Mouse (Mus musculus): ENCODE results near the gene Npepps.
"Not testable (repeated sequence)": the region's sequence is repeated elsewhere in the genome, so short reads cannot be mapped to it uniquely, and the experiment has no call there.

Gene Npepps

DNA sequence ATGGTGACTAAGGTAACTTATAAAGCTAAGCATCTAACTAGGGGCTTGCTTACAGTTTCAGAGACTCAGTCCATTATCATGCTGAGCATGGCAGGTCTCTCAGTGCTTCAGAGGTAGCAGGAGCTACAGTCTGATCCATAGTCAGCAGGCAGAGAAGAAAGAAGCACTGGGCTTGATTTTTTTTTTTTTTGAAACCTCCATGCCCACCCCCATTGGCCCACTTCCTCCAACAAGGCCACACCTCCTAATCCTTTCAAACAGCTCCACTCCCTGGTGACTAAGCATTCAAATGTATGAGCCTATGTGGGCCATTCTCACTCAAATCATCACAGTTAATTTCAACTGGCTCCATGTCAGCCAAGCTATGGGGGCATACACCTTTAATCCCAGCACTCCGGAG lies 12.3 kb upstream of the Npepps start:
- DNase-seq (ENCODE audit: low spot score): no peak

- DNase-seq (ENCODE audit: low spot score): no peak
These were observed 9.1 kb upstream of the Npepps start for GRCm38 (mm10) chr11:97289276-97290230.

- DNase-seq (ENCODE audit: low spot score): no peak
These were observed 7.2 kb upstream of the Npepps start for GRCm38 (mm10) chr11:97287643-97288042.

- DNase-seq (ENCODE audit: low spot score): no peak
These were observed 6.5 kb upstream of the Npepps start for GRCm38 (mm10) chr11:97286973-97287372.

- DNase-seq (ENCODE audit: low spot score): no peak
These were observed 5.7 kb upstream of the Npepps start for GRCm38 (mm10) chr11:97285852-97286775.

GRCm38 (mm10) chr11:97284854-97285253 lies 4.4 kb upstream of the Npepps start:
- no peak for DNase-seq (ENCODE audit: low spot score)

DNA sequence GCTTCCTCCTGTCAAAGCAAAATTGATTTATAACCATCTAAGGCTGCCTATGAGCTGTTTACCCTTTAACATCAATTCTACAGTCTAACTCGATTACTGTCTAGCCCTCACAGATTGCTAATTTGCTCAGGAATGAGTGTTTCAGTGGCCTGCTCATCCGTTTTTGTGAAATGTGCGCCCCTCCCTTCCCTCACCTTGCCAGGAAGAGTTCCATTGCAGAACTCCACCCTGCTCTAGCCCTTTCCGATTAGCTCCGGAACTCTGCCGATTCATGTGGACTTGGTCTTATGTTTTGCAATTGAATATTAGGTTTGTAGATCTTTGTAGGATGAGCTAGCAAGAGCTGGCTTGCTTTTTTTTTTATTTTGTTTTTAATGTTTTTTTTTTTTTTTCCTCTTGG lies 1.7 kb upstream of the Npepps start:
- no peak for DNase-seq (ENCODE audit: low spot score)

GRCm38 (mm10) chr11:97279405-97280215 lies 828 bp downstream of the Npepps start:
- peak; percentile 75 for DNase-seq (ENCODE audit: low spot score)

- DNase-seq (ENCODE audit: low spot score): no peak
These were observed 1.4 kb downstream of the Npepps start for GRCm38 (mm10) chr11:97279040-97279404.

GRCm38 (mm10) chr11:97278456-97278855 lies 2.0 kb downstream of the Npepps start:
- no peak for DNase-seq (ENCODE audit: low spot score)

- no peak for DNase-seq (ENCODE audit: low spot score)
These were observed 3.3 kb downstream of the Npepps start for GRCm38 (mm10) chr11:97277166-97277565.

DNA sequence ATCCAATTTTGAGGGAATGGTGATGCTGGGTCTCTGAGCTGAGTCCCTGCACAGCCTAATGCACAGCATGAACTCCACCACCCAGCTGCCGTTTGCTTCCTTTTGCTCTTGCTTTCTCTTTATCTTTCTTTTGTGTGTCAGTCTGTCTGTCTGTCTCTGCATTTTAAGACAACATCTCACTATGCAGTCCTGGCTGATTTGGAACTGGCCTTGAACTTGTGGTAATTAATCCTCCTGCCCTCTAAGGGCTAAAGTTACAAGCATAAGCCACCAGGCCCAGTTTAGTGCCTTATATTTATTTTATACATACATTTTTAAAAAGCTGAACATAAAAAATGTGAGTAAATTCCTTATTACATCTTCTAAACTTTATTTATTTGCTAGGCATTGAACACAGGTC lies 4.4 kb downstream of the Npepps start:
- DNase-seq (ENCODE audit: low spot score): no peak

DNA sequence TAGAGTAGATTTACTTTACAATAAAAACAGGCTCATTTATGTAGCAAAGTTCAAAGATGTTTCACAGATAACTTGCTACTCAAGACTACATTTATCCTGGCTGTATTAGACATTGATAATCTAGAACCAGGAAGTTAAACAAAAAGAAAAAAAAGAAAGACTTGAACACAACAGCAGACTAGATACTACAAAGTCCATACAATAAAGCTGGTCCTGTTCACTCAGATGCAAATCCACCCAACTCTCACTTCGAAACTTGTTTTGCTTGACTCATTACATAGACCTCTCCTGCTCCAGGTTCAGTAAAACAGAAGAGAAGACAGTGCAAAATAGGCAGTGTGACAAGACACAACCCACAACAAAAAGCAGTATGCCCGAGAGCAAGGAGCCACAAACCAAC lies 5.1 kb downstream of the Npepps start:
- DNase-seq (ENCODE audit: low spot score): no peak

- DNase-seq (ENCODE audit: low spot score): not testable (repeated sequence)
These were observed 5.5 kb downstream of the Npepps start for GRCm38 (mm10) chr11:97274947-97275346.

- DNase-seq (ENCODE audit: low spot score): no peak
These were observed 6.8 kb downstream of the Npepps start for GRCm38 (mm10) chr11:97273613-97274012.

GRCm38 (mm10) chr11:97272835-97273234 lies 7.6 kb downstream of the Npepps start:
- no peak for DNase-seq (ENCODE audit: low spot score)

DNA sequence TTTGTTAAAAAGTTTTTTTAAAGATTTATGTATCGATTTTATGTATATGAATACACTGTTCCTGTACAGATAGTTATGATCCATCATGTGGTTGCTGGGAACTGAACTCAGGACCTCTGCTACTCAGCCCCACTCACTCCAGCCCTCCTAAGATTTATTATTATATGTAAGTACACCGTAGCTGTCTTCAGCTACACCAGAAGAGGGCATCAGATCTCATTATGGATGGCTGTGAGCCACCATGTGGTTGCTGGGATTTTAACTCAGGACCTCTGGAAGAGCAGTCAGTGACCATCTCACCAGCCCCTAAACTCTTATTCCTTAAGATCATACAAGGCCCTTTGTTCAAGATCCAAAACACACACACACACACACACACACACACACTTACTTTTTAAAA lies 10.4 kb downstream of the Npepps start:
- DNase-seq (ENCODE audit: low spot score): not testable (repeated sequence)

DNA sequence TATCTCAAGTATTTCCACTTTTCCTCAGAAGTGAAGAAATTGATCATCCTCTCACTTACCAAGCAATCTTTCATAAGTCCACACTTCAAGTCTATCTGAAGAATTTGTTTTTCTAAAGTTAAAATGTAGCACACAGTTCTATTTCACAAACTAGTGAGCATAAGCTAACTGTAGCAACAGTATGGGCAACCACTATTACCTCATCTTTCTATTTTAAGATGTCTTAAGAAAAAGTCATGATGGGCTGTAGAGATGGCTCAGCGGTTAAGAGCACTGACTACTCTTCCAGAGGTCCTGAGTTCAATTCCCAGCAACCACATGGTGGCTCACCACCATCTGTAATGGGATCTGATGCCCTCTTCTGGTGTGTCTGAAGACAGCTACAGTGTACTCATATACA lies 13.9 kb downstream of the Npepps start:
- not testable (repeated sequence) for DNase-seq (ENCODE audit: low spot score)

DNA sequence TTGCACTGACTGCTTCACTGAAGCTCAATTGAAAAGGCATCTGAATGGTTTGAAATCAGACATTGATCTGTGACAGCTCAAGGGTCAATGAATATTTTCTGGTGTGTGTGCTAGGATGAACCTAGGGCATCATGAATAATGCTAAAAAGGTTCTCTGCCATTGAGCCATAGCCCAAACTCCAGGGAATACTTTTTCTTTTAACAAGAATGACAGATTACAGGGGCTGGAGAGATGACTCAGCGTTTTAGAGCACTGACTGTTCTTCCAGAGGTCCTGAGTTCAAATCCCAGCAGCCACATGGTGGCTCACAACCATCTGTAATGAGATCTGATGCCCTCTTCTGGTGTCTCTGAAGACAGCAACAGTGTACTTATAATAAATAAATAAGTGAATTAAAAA lies 30.8 kb downstream of the Npepps start:
- DNase-seq (ENCODE audit: low spot score): not testable (repeated sequence)

DNA sequence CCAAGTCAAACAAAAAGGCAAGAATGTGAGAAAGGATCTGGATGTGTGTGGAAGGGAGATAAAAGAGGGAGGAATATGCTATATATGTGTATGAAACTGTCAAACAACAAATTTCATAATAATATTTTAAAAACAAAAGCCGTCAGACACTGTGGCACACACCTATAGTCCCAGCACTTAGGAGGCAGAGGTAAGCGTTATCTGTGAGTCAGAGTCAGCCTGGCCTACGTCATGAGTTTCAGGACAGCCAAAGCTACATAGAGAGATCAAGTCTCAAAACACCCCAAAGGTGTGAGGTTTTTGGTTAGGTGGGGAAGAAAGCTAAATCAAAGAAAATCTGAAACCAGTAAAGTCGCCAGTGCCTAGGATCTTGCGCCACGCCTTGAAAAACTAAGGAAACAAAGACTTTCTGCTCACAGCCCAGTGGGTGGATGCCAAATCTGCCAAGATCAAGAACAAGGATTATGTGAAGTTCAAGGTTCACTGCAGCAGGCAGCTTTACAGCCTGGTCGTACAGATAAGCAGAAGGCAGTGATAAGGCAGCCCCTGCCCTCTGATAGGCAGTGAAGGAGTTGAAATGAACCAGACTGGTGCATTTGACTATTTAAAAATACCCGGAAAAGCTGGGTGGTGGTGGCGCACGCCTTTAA lies 33.8 kb downstream of the Npepps start:
- no peak for DNase-seq (ENCODE audit: low spot score)

- DNase-seq (ENCODE audit: low spot score): no peak
These were observed 39.1 kb downstream of the Npepps start for GRCm38 (mm10) chr11:97241321-97241720.
